Mouse (Mus musculus) lung, adult 2 months (tissue): ENCODE data around the gene Msgn1. TPM values are rescaled to one million over a fixed set of nuclear protein-coding genes. Genes with fewer than 3 reads are reported as not detected.

Source experiments
- DNase-seq: peaks from one replicate; pipeline ENCODE4 v3.0.0; 2022
- H3K4me1 ChIP-seq: fragments of 200-500 bp; 2 replicates; pipeline ENCODE4 v1.6.1; 2011; ENCODE audit warnings: low read length; ENCODE audit not compliant: control insufficient read depth, insufficient read depth
- H3K4me3 ChIP-seq: fragments of 200-500 bp; replicated peaks from 2 replicates; pipeline ENCODE3; 2011; ENCODE audit warnings: low read depth, mild to moderate bottlenecking, control low read depth, low read length; ENCODE audit errors: extremely low read depth
- CTCF ChIP-seq: fragments of 200-500 bp; IDR thresholded peaks from 2 replicates; pipeline ENCODE4 v1.5.1; 2011; ENCODE audit warnings: mild to moderate bottlenecking, low read length, control low read depth; ENCODE audit not compliant: insufficient read depth
- POLR2A ChIP-seq: fragments of 200-500 bp; IDR thresholded peaks from 2 replicates; pipeline ENCODE4 v1.6.1; 2011; ENCODE audit warnings: low read depth, mild to moderate bottlenecking, control low read depth, low read length, borderline replicate concordance; ENCODE audit errors: extremely low read depth
- WGBS: fragments of 180-500 bp; shearing (Covaris S2); methylation state at CpG from one replicate; pipeline ENCODE4 v1.1.7; 2018; 5-methylcytosine and 5-hydroxymethylcytosine counted together
- polyA plus RNA-seq: library from polyadenylated mRNA; depleted of rRNA; stranded (reverse); fragments of >200 nt; gene quantifications from 2 replicates; pipeline ENCODE4 v1.2.3, GENCODE M21; 2012; rRNA removed

Gene Msgn1
- polyA plus RNA-seq, 1 experiment = not detected

DNA sequence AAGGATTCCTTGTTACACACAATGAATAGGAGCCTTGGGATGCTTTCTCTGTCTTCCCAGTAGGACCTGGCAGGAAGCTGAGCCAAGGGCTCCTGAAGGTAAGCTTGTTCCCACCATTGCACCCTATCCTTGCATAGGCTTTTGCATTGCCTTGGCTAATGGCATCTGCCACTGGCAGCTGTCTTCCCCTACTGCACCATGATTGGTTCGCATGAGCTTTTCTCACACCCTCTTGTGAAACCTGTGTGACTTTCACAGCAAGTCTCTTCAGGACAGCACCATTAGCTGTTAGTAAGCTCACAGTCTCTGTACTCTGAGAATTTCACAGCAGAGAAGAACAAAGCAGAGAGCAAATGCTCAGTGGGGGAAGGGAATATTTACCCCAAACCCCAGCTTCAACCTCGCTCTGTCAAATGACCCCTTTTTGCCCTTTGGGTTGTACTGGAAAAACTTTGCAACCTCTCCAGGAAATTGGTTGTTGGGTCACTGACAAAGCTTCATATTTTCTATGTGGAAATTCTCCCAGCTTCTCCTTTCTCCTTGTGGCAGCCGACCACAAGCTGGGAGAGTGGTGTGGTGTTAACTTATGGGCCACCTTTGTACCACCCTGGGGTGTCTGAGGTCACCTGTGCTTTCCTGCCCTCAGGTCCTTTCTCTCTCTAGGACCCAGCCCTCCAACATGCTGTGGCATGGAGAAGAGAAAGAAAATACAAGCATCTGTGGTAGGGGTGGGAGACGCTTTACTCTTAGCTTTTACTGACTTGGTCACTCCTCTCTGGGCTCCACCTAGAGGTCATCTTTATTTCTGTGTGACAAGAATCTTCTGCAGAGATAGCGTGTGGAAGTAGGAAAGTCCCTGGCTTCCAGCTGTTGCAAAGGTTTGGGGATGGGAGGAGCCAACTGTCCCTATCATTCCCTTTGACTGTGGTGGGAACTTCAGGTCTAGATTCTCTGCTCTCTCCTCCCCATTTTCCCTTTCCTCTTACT, 31.1 kb downstream of the Msgn1 start:
- Histone ChIP-seq H3K4me1 (no peaks in the 10 kb centered on the region), H3K4me3 (no peak overlapping the region)
- WGBS = 21% methylated on average over 5 of the region's 5 CpGs
- no peak for DNase-seq
- TF ChIP-seq POLR2A = no peak
- no peak for TF ChIP-seq CTCF

DNA sequence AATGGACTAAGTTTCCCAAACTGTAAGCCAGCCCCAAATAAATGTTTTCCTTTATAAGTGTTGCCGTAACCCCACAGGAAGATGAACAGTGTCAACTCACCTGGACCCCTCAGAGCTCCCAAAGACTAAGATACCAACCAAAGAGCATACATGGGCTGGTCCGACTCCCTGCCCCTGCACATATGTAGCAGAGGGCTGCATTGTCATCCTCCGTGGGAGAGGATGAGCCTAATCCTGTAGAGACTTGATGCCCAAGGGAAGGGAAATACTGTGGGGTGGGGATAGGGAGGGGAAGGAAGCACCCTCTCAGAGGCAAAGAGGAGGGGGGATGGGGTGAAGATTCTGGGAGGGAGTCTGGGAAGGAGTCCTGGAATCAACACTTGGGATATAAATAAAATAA, 50.1 kb downstream of the Msgn1 start:
- no peak overlapping the region for H3K4me3 ChIP-seq
- DNase-seq = no peak
- 87% methylated on average over 3 of the region's 3 CpGs for WGBS
- no peaks in the 10 kb centered on the region for H3K4me1 ChIP-seq
- TF ChIP-seq POLR2A (no peak), CTCF (no peak)

Other genes with a start within 250 kb of the Msgn1 start
- 8.2 and 10.0 TPM in 2 replicates for gene Kcns3, start 57.9 kb downstream of the Msgn1 start, polyA plus RNA-seq
- gene Gen1, start 56.8 kb upstream of the Msgn1 start, polyA plus RNA-seq = 0.08 and 0.17 TPM in 2 replicates
- gene Smc6, start 56.9 kb upstream of the Msgn1 start, polyA plus RNA-seq = 3.8 and 11.1 TPM in 2 replicates
- gene Vsnl1, start 227.6 kb upstream of the Msgn1 start, polyA plus RNA-seq = 3.7 and 8.2 TPM in 2 replicates
- gene Rad51ap2, start 247.1 kb upstream of the Msgn1 start, polyA plus RNA-seq = not detected in 2 replicates